ENCODE assay signal across 13 mouse cellular contexts in the genomic region with DNA sequence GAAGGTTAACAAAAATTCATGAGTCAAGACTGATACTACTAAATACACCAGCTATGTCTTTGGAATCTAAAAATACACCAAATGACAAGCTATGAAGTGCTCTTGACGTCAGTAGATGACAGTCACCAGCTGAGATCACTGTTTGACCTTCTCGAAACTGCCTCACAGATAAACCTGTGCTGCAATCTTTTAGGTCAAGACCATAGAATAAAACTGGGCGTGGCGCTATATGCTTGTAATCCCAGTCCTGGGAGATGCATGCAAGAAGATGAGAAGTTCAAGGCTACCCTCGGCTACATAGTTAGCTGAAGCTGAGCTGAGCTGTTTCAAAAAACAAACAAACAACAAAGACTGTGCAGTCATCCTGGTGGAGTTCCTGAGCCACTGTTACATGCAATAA.
"Had no signal": no experiment of that assay in that cellular context is flagged by ENCODE, and none has a peak within 500 bp of the region (broad histone marks: within the 10 kb centered on the region; RNA-seq: fewer than 3 reads in every experiment).

No protein-coding gene starts in this region.

- H3K4me1 ChIP-seq: liver, embryonic 13.5 days; stomach, embryonic 15.5 days had no signal

- H3K4me3 ChIP-seq: layer of hippocampus, adult 2 months; liver, embryonic 13.5 days; stomach, embryonic 15.5 days had no signal

- H3K36me3 ChIP-seq: liver, embryonic 13.5 days; stomach, embryonic 15.5 days had no signal

- H3K27me3 ChIP-seq: liver, embryonic 13.5 days; stomach, embryonic 15.5 days had no signal

- DNase-seq: kidney, postnatal 25 days; layer of hippocampus, adult 9-11 months; liver, embryonic 13.5 days; lung, adult 2 months; lung, postnatal 14 days; lung, postnatal 4 days; midbrain, embryonic 14.5 days; spleen, adult 18-20 months; thymus, adult 18-20 months; thymus, postnatal 36 days had no signal

- H3K9me3 ChIP-seq: liver, embryonic 13.5 days; stomach, embryonic 15.5 days had no signal

- H3K27ac ChIP-seq: kidney, postnatal 0 days; layer of hippocampus, adult 2 months; liver, embryonic 13.5 days; stomach, embryonic 15.5 days had no signal
